Mouse (Mus musculus) heart, embryonic 16.5 days (tissue): ENCODE measurements at regions not wholly inside any gene's neighbourhood (a gene's known extent, or its start where the extent isn't known, plus 50 kb on each side); places are given as distances from the start of the nearest gene placed in this dataset.

Experiments used
- ATAC-seq: fragments of 200-750 bp; cut with Nextera tagmentation; replicated peaks from 2 replicates; pipeline ENCODE4 v1.8.0; 2017; ENCODE audit warnings: moderate number of reproducible peaks; ENCODE audit not compliant: insufficient read depth, low FRiP score; ENCODE audit errors: extremely low read depth
- H3K27ac ChIP-seq: fragments of 300-500 bp; sonication (generic); 2 replicates; pipeline ENCODE4 v1.5.1; 2014; ENCODE audit warnings: mild to moderate bottlenecking, low read length, control low read depth, moderate library complexity
- H3K27me3 ChIP-seq: fragments of 300-500 bp; sonication (generic); 2 replicates; pipeline ENCODE4 v1.6.1; 2014; ENCODE audit warnings: low read length, mixed read lengths; ENCODE audit not compliant: control insufficient read depth, insufficient read depth
- H3K36me3 ChIP-seq: fragments of 300-500 bp; sonication (generic); 2 replicates; pipeline ENCODE4 v1.6.1; 2014; ENCODE audit not compliant: control insufficient read depth, insufficient read depth
- H3K4me1 ChIP-seq: fragments of 300-500 bp; sonication (generic); 2 replicates; pipeline ENCODE4 v1.6.1; 2014; ENCODE audit warnings: low read length, mixed read lengths; ENCODE audit not compliant: control insufficient read depth, insufficient read depth
- H3K4me2 ChIP-seq: fragments of 300-500 bp; sonication (generic); 2 replicates; pipeline ENCODE4 v1.6.1; 2014; ENCODE audit warnings: low read depth, mild to moderate bottlenecking, control low read depth, low read length
- H3K4me3 ChIP-seq: fragments of 300-500 bp; sonication (generic); 2 replicates; pipeline ENCODE4 v1.5.1; 2014; ENCODE audit warnings: mild to moderate bottlenecking, control low read depth, low read length
- H3K9ac ChIP-seq: fragments of 300-500 bp; sonication (generic); 2 replicates; pipeline ENCODE4 v1.6.1; 2014; ENCODE audit warnings: low read length, control low read depth
- H3K9me3 ChIP-seq: fragments of 300-500 bp; sonication (generic); replicated peaks from 2 replicates; pipeline ENCODE4 v1.6.1; 2016; ENCODE audit warnings: low read length; ENCODE audit not compliant: control insufficient read depth
- WGBS: fragments of 180-500 bp; shearing (Covaris S2); extraction: QIAGEN DNeasy Blood & Tissue Kit; methylation state at CpG from one replicate; pipeline ENCODE4 v1.1.7; 2014; 5-methylcytosine and 5-hydroxymethylcytosine counted together

GRCm38 (mm10) chr9:72204357-72204905 is 70.2 kb upstream of the Zfp280d start:
- H3K4me3 ChIP-seq, result no peak overlapping the region
- WGBS, result 87% methylated on average over 2 of the region's 2 CpGs

GRCm38 (mm10) chr9:72205815-72206214 is 68.8 kb upstream of the Zfp280d start:
- ATAC-seq, result no peak
- H3K9me3 ChIP-seq, result no peaks in the 10 kb centered on the region
- H3K27ac ChIP-seq, result no peak overlapping the region
- H3K36me3 ChIP-seq, result no peaks in the 10 kb centered on the region
- no peak overlapping the region for H3K4me2 ChIP-seq
- H3K9ac ChIP-seq, result no peak overlapping the region
- H3K4me1 ChIP-seq, result no peaks in the 10 kb centered on the region
- H3K27me3 ChIP-seq, result no peaks in the 10 kb centered on the region
- WGBS, result 82% methylated on average over 7 of the region's 7 CpGs
- H3K4me3 ChIP-seq, result no peak overlapping the region

More at GRCm38 (mm10) chr9:72204357-72204905, 70.2 kb upstream of the Zfp280d start:
- no peaks in the 10 kb centered on the region for H3K36me3 ChIP-seq
- peaks cover 3% of the 10 kb centered on the region for H3K9me3 ChIP-seq
- H3K4me2 ChIP-seq, result no peak overlapping the region
- H3K4me1 ChIP-seq, result no peaks in the 10 kb centered on the region
- H3K9ac ChIP-seq, result no peak overlapping the region
- no peak overlapping the region for H3K27ac ChIP-seq
- ATAC-seq, result no peak
- H3K27me3 ChIP-seq, result no peaks in the 10 kb centered on the region

- no peak for ATAC-seq
- H3K9ac ChIP-seq, result no peak overlapping the region
- H3K9me3 ChIP-seq, result no peaks in the 10 kb centered on the region
- no peak overlapping the region for H3K27ac ChIP-seq
- no peak overlapping the region for H3K4me2 ChIP-seq
- H3K27me3 ChIP-seq, result no peaks in the 10 kb centered on the region
- no peaks in the 10 kb centered on the region for H3K36me3 ChIP-seq
- WGBS, result 56% methylated on average over 2 of the region's 2 CpGs
- no peaks in the 10 kb centered on the region for H3K4me1 ChIP-seq
- no peak overlapping the region for H3K4me3 ChIP-seq
These were observed 67.7 kb upstream of the Zfp280d start for GRCm38 (mm10) chr9:72206911-72207310.

GRCm38 (mm10) chr9:72208296-72208695 is 66.4 kb upstream of the Zfp280d start:
- ATAC-seq, result no peak
- Histone ChIP-seq H3K36me3 (no peaks in the 10 kb centered on the region), H3K4me1 (no peaks in the 10 kb centered on the region), H3K27ac (no peak overlapping the region), H3K9ac (no peak overlapping the region), H3K27me3 (no peaks in the 10 kb centered on the region), H3K4me3 (no peak overlapping the region), H3K9me3 (no peaks in the 10 kb centered on the region), H3K4me2 (no peak overlapping the region)
- 48% methylated on average over 7 of the region's 7 CpGs for WGBS

- no peaks in the 10 kb centered on the region for H3K4me1 ChIP-seq
- H3K4me2 ChIP-seq, result no peak overlapping the region
- no peak overlapping the region for H3K27ac ChIP-seq
- WGBS, result 69% methylated on average over 11 of the region's 11 CpGs
- H3K27me3 ChIP-seq, result no peaks in the 10 kb centered on the region
- no peak for ATAC-seq
- peaks cover 6% of the 10 kb centered on the region for H3K9me3 ChIP-seq
- H3K4me3 ChIP-seq, result no peak overlapping the region
- H3K9ac ChIP-seq, result no peak overlapping the region
- no peaks in the 10 kb centered on the region for H3K36me3 ChIP-seq
These were observed 57.2 kb upstream of the Zfp280d start for GRCm38 (mm10) chr9:72217296-72218028.

GRCm38 (mm10) chr9:72218736-72219135 is 55.9 kb upstream of the Zfp280d start:
- no peak overlapping the region for H3K27ac ChIP-seq
- H3K9me3 ChIP-seq, result peaks cover 6% of the 10 kb centered on the region
- H3K4me2 ChIP-seq, result no peak overlapping the region
- no peaks in the 10 kb centered on the region for H3K27me3 ChIP-seq
- H3K4me3 ChIP-seq, result no peak overlapping the region
- WGBS, result 71% methylated on average over 7 of the region's 7 CpGs
- no peak for ATAC-seq
- H3K36me3 ChIP-seq, result no peaks in the 10 kb centered on the region
- H3K4me1 ChIP-seq, result no peaks in the 10 kb centered on the region
- H3K9ac ChIP-seq, result no peak overlapping the region

GRCm38 (mm10) chr9:72219892-72220291 is 54.8 kb upstream of the Zfp280d start:
- H3K4me2 ChIP-seq, result no peak overlapping the region
- peaks cover 6% of the 10 kb centered on the region for H3K9me3 ChIP-seq
- no peaks in the 10 kb centered on the region for H3K27me3 ChIP-seq
- ATAC-seq, result no peak
- H3K27ac ChIP-seq, result no peak overlapping the region
- no peaks in the 10 kb centered on the region for H3K36me3 ChIP-seq
- H3K9ac ChIP-seq, result no peak overlapping the region
- WGBS, result 89% methylated on average over 12 of the region's 12 CpGs
- H3K4me3 ChIP-seq, result no peak overlapping the region
- H3K4me1 ChIP-seq, result no peaks in the 10 kb centered on the region

GRCm38 (mm10) chr9:72221333-72221732 is 53.3 kb upstream of the Zfp280d start:
- no peak overlapping the region for H3K27ac ChIP-seq
- no peaks in the 10 kb centered on the region for H3K36me3 ChIP-seq
- H3K27me3 ChIP-seq, result no peaks in the 10 kb centered on the region
- peaks cover 6% of the 10 kb centered on the region for H3K9me3 ChIP-seq
- H3K4me3 ChIP-seq, result no peak overlapping the region
- no peak overlapping the region for H3K9ac ChIP-seq
- ATAC-seq, result no peak
- no peak overlapping the region for H3K4me2 ChIP-seq
- no peaks in the 10 kb centered on the region for H3K4me1 ChIP-seq
- WGBS, result 81% methylated on average over 5 of the region's 5 CpGs
